Mouse (Mus musculus) kidney, adult 11 months (tissue): ENCODE data around the gene Dennd5a.
"Not testable (repeated sequence)": the region's sequence is repeated elsewhere in the genome, so short reads cannot be mapped to it uniquely, and the experiment has no call there.

Source experiments
- DNase-seq: peaks from one replicate; pipeline ENCODE4 v3.0.0; 2022

The Dennd5a gene

DNA sequence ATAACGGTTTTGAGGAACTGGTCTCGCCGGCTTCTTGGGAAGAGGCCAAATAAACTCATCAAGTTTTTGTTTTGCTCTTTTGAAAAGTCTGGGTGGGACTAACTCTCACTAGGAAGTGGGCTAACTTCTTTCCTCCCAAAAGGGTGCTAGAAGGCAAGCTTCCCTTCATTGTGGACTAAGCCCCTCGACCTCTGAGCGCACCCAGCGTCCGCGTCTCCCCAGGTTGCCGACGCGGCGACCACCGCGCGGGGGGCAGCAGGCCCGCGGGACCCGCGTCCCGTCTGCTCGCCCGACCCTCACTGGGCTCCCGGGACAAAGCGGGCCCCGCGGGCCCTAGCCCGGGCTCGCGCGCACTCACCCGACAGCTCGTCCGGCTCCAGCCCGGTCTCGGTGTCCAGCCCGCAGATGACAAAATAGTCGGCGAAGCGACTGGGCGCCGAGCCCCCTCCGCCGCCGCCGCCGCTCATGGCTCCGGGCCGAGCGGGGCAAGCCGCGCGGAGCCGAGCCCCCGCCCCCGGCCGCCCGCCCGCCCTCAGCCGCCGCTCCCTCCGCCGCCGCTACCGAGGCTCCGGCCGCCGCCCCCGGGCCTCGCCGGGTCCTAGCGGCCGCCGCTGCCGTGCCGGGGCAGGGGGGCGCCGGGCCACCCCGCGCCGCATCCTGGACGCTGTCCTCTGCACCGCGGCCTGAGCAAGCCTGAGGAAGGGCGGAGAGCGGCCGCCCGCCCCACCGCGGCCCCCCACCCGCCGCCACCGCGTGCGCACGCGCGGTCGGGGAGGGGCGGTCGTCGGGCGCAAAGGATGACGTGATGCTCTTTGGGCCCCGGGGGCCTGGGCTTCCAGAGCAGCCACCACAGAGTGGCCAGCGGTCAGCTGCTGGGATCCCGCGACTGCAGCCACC, at the start of gene Dennd5a:
Gene Dennd5a (minus strand): TSS at position 755 of the 897 bp plus-strand sequence.
- DNase-seq, result peak; percentile 70

DNA sequence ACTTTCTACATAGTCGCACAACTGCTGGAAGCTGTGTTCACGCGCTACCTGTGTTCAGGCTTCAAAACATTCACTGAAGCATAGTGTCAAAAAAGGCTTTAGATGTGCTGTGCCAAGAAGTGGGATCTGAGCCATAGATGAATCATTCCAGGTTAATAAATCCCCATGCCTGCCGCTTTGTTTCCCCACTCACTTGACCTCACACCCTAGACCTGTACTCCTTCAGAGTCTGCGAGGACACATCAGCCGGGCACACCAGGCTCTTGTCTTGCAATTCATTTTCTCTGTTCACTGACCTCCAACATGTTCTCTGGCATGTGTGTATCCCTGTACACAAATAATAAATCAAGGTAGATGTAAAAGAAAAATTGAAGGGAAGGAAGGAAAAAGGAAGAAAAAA, 48.8 kb upstream of the Dennd5a start:
- no peak for DNase-seq

DNA sequence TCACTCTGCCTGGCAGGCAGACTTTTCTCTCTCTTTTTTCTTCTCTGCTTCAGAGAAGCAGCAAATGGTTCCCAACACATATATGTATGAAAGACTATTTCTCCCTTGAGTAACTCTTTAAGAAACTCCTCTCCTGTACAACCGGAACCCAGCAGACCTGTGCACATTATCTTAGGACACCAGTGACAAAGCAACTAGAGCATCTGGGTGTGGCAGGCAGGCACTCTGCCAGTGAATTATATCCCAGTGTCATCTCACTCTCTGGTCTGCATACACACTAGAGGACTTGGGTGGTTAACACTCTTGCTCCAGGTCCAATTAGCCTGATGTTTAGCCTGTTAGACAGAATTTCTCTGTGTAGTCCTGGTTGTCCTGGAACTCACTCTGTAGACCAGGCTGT, 48.2 kb upstream of the Dennd5a start:
- DNase-seq, result no peak

DNA sequence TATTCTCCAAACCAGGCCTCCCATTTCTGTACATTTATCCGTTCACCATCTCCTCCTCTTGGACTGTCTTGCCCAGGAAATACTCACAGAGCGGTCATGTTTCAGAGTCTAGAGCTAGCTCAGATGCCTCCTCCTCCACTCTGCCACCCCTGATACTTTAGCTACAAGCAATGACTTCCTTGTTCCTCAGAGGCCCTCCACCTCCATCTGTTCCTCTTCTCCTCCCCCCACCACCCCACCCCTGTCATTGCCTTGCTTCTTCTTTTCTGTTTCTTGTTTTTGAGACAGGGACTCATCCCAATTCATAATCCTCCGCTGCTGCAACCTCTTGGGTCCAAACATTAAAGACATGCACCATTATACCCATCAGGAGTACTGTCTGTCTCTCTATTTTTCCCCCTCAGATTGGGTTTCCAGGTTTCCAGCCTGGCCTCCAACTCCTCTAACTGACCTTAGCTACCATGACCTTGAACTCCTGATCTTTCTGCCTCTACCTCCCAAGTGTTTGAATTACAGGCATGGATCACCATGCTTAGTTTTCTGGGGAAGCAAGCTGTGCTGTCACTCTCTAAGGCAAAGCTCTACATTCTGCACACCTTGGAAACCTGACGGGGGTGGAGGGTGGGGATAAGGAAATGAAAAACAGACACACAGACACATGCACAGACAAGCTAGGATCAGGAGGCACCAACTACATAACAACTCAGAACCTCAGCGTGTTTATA, 46.4 kb upstream of the Dennd5a start:
- DNase-seq, result no peak

DNA sequence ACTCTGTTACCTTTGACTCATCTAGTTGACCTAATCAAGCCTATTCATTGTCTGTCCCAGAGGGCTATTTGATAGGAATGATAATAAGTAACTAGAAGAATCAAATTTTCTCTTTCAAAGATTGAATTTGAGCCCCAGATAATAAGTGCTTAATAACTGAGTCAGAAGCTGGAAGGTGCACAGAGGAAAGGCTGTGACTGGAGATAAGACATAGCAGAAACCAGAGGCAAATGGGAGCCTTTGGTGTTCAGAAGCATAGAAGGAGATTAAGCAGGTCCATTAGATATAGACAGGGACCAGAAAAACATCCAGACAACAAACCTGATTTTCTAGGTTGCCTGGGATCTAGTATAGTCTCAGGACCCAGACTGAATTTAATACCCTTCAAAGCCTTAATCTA, 45.7 kb upstream of the Dennd5a start:
- DNase-seq, result no peak

DNA sequence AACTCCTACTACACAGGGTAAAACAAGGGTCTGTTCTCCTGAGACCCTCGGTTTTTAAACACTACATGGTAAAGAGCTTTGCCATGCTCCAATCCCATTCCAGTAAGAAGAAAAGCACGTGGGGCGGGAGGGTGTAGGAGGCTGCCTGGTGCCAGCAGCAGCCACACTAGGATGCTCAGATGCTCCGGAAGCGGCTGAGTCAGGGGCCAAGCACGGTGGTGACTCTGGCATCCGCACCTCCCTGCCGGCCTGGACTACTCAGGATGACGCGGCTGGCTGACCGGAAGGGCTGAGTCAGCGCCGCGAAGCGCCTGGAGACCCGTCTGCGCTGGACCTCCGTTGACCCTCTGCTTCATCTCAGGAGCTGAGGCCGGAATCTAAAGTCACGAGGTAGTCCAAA, 42.7 kb upstream of the Dennd5a start:
- DNase-seq, result peak; percentile 86

DNA sequence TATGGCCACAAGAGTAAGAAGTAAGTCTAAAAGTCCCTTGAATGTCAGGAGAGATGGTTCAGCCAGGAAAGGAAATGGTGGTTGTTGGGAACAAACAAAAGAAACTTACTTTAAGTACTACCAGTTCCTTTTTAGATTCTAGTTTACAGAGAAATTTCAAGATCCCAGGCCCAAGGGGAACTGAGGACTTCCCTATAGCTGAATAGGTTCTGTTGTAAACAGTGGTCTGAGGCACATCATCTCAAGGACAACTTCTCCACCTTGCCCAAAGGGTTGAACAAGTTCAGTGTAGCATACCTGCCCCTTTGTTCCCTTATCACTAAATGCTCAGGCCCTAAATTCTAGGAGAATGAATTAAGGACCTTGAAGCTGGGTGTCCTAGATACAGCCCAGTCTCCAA, 41.8 kb upstream of the Dennd5a start:
- DNase-seq, result no peak

DNA sequence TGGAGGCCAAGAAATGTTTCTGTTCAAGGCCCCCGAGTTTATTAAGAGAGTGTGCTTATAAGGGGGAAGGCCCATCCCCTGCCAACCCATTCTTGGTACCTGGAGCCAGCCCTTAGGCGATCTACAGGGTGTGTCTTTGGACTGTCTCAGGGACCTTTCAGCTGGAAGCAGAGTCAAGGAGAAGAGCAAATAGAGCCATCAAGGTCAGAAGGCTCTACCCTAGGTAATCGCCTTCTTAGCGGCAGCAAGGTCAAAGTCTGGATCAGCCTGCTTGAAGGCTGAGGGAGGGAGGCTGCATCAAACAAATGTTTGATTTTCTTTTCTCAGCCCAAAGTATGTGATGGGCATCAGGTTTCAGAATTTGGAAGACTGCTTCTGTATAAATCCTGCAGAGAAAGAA, 38.1 kb upstream of the Dennd5a start:
- no peak for DNase-seq

DNA sequence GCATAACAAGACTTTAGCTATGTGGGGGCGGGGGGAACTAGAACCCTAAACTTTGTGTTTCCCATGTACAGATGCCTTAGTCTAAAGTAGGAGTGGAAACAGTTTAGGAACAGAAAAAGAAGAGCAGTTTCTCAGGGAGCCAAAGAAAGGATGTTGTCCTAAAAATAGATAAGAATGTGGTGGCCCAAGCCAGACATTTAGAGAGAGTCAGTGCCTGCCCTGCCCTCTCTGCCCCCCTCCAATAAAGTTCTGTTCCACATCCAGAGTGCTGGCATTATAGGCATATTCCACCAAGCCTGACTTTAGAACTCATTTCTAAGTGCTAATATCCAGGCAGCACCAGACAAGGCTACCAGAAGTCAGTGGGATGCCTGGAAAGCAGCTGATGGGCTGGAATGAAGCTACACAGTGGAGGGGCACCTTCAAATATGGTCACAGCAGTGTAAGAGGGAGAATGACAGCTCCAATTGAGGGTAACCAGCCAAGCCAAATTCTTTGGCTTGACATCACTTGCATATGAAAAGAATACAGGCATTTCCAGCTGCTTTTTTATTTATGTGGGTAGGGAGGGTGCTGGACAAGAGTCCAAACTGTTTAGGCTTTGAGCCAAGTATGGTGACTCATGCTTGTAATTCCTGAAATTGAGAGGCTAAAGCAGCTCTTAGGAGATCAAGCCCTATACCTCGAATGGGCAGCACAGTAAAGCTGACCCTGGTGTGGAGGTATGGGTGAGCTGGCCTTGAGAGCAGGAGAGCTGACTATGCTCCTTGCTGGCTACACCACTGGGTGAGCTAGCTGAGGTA, 33.1 kb upstream of the Dennd5a start:
- DNase-seq, result peak; percentile 57

DNA sequence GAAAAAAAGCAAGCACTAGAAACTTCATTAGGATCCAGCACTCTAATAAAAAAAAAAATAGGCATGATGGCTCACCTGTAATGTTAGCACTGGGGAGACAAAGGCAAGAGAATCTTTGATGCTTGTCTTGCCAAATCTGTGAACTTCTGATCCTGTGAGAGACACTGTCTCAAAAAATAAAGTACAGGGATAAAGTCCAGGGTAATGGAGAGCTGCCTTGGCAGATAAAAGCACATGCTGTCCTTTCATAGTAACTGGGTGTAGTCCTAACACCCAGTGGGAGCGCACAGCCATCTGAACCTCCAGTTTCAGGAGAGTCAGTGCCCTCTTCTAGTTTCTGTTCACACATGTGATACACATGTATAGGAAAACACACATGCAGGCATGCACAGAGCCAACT, 31.0 kb upstream of the Dennd5a start:
- DNase-seq, result no peak

DNA sequence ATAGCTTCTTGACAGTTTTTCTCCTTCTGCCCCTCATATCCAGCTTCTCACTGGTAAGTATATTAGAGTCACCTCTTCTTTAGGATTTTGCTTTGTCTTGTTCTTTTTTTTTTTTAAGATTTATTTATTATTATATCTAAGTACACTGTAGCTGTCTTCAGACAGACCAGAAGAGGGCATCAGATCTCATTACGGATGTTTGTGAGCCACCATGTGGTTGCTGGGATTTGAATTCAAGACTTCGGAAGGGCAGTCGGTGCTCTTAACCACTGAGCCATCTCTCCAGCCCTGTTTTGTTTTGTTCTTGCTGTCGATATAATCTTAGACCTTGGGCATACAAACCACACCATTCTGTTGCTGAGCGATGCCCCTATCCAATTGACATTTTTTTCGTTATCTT, 26.5 kb upstream of the Dennd5a start, which contains the start of gene Tmem41b:
Gene Tmem41b (minus strand): TSS at position 155 of the 400 bp plus-strand sequence.
- DNase-seq, result not testable (repeated sequence)

DNA sequence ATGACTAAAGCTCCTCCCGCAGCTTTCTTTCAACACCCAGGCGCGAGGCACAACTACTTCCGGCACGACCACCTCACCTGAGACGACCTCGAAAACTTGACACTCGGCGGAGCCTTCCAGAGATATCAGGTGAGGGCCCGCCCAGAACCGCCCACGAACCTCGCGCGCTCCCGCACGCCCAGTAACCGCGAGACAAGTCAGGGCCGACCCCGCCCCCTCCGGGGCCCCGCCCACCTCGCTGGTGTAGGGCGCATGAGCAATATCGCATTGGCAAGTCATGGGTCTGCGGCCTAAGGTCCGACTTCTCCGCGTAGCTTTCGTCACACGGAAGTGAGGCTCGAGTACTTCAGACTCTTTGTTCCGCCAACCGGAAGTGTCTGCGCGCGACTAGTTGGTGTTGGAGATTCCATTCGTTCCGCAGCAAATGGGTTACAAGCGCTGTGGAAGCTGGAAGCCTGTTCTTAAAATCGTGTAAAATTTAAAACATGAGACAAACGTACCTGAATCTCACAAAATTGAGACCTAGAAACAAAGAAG, 25.9 kb upstream of the Dennd5a start:
- peak; percentile 99 for DNase-seq

DNA sequence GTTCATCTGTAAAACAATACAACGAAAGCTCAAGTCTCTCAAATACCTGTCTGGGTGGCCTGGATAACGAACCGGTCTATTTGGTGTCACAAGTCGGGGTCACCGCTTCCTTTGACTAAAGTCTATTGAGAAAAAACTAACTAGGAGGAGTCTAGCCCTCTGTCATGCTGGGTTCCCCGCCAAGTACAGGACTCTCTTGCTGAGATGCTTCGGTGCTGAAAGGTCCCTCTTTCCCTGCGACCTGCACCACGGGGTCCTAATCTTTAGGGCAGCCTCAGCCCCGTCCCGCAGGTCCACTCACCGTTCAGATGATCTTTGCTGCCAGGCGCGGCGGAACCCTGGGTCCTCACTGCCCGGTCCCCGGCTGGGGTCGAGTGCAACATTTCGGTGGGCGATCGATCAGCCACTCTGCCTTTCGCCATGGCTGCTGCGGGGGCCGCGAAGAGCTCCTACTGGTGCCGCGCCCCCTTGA, 25.4 kb upstream of the Dennd5a start:
- no peak for DNase-seq

DNA sequence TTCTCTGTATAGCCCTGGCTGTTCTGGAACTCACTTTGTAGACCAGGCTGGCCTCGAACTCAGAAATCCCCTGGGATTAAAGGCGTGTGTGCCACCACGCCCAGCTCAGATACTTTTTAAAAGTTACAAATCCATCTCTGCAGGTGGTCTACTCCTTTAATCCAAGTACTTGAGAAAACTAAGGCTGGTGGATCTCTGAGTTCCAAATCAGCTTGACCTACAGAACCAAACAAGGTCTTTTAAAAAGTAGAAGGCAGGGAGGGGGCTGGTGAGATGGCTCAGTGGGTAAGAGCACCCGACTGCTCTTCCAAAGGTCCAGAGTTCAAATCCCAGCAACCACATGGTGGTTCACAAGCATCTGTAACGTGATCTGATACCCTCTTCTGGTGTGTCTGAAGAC, 24.3 kb upstream of the Dennd5a start:
- DNase-seq, result not testable (repeated sequence)

DNA sequence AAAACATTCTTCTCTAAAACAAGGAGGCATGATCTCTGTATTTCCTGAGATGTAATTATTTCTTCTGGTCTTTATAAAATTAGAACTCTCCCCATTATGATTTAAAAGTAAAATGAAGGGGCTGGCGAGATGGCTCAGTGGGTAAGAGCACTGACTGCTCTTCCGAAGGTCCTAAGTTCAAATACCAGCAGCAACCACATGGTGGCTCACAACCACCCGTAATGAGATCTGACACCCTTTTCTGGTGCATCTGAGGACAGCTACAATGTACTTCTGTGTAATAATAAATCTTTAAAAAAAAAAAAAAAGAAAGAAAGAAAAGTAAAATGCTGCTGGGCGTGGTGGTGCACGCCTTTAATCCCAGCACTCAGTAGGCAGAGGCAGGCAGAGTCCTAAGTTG, 16.9 kb upstream of the Dennd5a start:
- not testable (repeated sequence) for DNase-seq

DNA sequence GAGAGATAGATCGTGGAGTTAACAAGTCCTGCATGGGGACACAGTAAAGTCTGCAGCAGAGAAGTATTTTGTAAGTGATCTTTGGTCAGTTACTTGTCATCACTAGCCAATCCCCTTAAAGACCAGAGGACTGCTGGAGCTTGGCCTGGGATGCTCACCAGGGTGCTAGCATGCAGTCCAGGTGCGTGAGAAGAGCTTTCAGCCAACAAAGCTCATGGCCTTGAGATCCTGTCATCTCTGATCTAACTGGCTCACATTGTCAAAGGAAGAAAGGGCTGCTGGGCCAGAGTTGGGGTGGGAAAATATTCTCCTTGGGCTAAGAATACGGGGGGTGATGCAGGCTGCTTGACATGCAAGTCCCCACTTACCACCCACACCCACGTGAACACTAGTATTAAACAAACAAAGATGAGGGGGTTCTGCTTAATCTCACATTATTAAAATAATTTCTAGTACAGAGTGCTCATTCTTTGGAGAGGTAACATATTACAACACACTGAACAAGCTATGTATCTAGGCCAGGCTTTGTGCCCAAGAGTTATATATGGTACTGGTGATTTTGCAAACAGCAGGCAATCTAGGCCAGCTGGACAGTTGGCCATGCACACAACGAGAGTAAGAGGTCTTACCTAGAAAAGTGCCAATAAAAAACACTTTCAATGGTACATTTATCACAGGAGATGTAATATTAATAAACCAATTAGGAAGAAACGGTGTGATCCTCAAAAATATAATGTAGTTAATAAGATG, 15.9 kb upstream of the Dennd5a start:
- no peak for DNase-seq

DNA sequence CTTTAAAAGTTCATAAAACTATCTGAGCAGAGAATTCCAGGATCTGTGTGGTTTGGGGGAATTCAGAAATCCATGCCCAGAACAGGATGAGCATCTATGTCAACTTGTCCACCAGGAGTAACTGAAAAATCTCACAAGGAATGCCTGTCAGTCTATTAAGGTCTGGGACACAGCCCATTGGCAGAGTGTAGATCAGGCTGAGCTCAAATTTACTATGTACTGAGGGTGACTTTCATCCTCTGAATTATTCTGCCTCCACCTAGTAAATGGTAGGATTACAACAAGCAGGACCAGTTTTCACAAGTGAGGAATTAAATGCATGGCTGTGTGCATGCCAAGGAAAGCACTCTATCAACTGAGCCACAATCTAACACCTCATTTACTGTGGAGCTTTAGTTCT, 9.3 kb upstream of the Dennd5a start:
- no peak for DNase-seq

DNA sequence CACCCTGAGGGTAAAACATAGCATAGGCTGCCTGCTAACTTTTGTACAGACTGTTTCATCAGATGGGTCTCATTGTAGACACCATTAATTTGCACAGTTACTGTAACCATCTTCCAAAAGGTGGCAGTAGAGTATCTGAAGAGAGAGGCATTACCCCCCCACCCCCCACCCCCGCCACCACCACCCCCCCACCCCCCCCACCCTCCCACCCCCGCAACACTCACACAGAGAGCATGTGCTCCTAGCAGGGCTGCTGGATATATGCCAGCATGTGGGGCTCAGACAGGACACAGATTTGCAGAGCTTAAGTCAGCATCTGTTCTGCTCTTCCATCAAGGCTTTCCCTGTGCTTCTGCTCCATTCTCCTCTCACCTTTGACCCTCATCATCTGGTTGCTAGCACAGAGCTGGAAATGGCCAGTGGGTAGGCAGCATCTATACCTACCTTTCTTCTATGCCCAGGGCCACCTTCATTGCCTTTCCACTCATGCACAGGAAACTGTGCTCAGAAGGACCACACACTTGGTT, 8.7 kb upstream of the Dennd5a start:
- DNase-seq, result peak; percentile 25

DNA sequence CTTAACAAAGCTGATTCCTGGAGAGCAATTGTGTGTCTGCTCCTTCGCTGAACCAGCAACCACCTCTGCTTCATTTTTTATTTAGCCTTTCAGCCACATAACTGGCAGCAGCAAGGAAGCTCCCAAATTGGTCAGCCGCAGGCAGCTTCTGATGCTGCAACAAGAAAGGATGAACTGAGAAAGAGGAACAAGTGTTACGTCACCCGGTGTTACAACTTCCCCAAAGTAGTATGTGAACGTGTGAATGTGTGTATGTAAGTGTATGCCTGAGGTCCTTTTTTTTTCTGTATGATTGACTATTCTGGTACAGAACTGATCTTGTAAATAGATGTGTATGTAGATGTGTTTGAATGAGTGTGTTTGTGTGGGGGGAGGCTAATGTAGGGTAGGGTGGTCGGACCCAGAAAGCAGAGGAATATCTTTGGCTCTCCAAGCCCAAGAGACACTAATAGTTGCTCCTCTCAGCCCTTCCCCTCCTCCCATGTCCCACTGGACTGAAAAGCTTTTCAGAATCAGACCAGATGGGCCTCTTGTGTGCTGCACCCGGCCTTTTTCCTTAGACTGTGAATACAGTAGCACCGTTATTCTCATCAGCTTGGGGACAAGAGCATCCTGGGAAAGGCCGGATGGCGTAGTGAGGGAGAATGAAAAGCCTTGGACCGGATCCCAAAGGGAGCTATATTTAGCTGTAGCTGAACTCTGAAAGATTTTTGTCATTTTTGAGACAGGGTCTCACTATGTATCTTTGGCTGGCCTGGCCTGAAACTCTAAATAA, 7.7 kb upstream of the Dennd5a start:
- DNase-seq, result no peak

DNA sequence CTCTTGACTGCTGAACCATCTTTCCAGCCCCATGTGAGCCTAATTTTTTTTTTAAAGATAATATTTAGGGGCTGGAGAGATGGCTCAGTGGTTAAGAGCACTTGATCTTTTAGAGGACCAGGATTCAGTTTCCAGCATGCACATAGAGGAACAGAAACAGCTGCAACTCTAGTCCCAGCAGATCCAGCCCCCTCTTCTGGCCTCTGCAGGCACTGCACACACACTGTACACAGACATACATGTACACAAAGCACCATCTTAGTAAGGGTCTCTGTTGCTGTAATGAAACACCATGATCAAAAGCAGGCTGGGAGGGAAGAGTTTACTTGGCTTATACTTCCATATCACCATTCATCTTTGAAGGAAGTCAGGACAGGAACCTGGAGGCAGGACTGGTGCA, 5.4 kb upstream of the Dennd5a start:
- no peak for DNase-seq

DNA sequence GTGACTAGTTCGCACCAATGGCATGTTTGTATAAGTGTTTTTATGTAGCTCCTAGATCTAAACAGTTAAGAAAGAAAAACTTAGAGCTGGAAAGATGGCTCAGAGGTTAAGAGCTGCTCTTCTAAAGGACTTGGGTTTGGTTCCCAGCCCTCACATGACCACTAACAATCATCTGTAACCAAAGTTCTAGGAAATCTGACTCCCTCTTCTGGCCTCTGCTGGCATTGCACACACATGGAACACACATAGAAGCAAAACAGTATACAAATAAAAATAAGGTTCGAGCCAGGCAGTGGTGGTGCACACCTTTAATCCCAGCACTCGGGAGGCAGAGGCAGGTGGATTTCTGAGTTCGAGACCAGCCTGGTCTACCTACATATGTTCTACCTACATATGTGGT, 3.4 kb upstream of the Dennd5a start:
- DNase-seq, result no peak
